Mouse (Mus musculus): ENCODE measurements around the gene Dab2ip.

DNA sequence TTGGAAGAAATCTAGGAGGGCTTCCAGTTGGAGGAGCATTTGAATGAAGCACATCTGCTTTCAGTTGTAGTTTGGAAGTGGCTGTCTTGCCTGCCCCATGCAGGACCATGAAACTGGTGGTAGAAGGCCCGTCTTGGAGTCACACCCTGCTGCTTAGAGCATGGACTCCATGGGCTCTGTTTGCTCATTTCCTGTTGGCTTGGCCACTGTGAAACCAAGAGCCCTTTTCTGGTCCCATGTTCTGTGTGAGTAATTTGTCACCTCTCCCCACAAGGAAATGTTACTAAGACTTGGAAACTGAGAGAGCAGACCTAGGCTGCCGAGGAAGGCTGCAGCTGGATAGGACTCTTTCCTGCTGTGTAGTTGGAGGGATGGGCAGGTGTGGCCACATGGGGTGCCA is 131.8 kb downstream of the Dab2ip start:
- no peak for TF ChIP-seq GATA1 (IDR thresholded peaks at IDR 0.05; ENCODE audit: borderline replicate concordance, low read length)
- TF ChIP-seq CTCF (IDR thresholded peaks at IDR 0.05; ENCODE audit: low read depth, low read length) = no peak
- no peak for TF ChIP-seq POLR2AphosphoS5 (IDR thresholded peaks at IDR 0.05; ENCODE audit: insufficient replicate concordance, low read depth, low read length)
- TF ChIP-seq GATA2 (IDR thresholded peaks at IDR 0.05; ENCODE audit: borderline replicate concordance, low read depth, low read length) = no peak
- TF ChIP-seq TAL1 (conservative IDR thresholded peaks at IDR 0.05; ENCODE audit: low read depth, low read length) = no peak

Measured in G1E (cell line).